Mouse (Mus musculus) bone marrow, adult 2 months (tissue): ENCODE measurements around the gene Tnpo1. TPM values are rescaled to one million over a fixed set of nuclear protein-coding genes. Genes with fewer than 3 reads are reported as not detected.
"Not testable (repeated sequence)": the region's sequence is repeated elsewhere in the genome, so short reads cannot be mapped to it uniquely, and the experiment has no call there.

Source experiments
- H3K27ac ChIP-seq: fragments of 200-500 bp; 2 replicates; pipeline ENCODE4 v1.5.1; 2012; ENCODE audit warnings: low read depth, mild to moderate bottlenecking, control low read depth, inconsistent platforms, low read length; ENCODE audit not compliant: control insufficient read depth, poor library complexity, insufficient read depth
- H3K4me1 ChIP-seq: fragments of 200-500 bp; 2 replicates; pipeline ENCODE4 v1.6.1; 2011; ENCODE audit warnings: low read length; ENCODE audit not compliant: control insufficient read depth, insufficient read depth
- H3K4me3 ChIP-seq: fragments of 200-500 bp; replicated peaks from 2 replicates; pipeline ENCODE3; 2011; ENCODE audit warnings: mild to moderate bottlenecking, low read depth, low read length, control low read depth; ENCODE audit not compliant: control insufficient read depth
- CTCF ChIP-seq: fragments of 200-500 bp; IDR thresholded peaks from 2 replicates; pipeline ENCODE4 v1.5.1; 2011; ENCODE audit warnings: low read length, control low read depth; ENCODE audit not compliant: control insufficient read depth, insufficient read depth
- POLR2A ChIP-seq: fragments of 200-500 bp; IDR thresholded peaks from 2 replicates; pipeline ENCODE4 v1.6.1; 2011; ENCODE audit warnings: low read depth, mild to moderate bottlenecking, control low read depth, low read length, borderline replicate concordance; ENCODE audit not compliant: control insufficient read depth
- WGBS: fragments of 180-500 bp; shearing (Covaris S2); methylation state at CpG from one replicate; pipeline ENCODE4 v1.1.7; 2018; 5-methylcytosine and 5-hydroxymethylcytosine counted together
- polyA plus RNA-seq: library from polyadenylated mRNA; stranded (reverse); fragments of >200 nt; gene quantifications from 2 replicates; pipeline ENCODE4 v1.2.4, GENCODE M21; 2011; ENCODE audit warnings: low replicate concordance; ENCODE audit not compliant: missing spikeins, insufficient read depth, insufficient read length

Gene Tnpo1
- polyA plus RNA-seq, 1 experiment = 24.9 TPM

- Histone ChIP-seq H3K27ac (no peak overlapping the region), H3K4me3 (no peak overlapping the region), H3K4me1 (no peaks in the 10 kb centered on the region; the same call in 1 of the 2 replicates)
- 50% methylated on average over 10 of the region's 10 CpGs for WGBS
- no peak for TF ChIP-seq CTCF
- TF ChIP-seq POLR2A = no peak
These were observed 93.4 kb downstream of the Tnpo1 start for GRCm38 (mm10) chr13:98832451-98833450.

- H3K4me1 ChIP-seq, H3K4me3 ChIP-seq, H3K27ac ChIP-seq: not testable (repeated sequence)
- WGBS = 91% methylated on average over 6 of the region's 6 CpGs
These were observed 97.2 kb downstream of the Tnpo1 start for GRCm38 (mm10) chr13:98829026-98829425.

- Histone ChIP-seq H3K27ac (no peak overlapping the region), H3K4me1 (no peaks in the 10 kb centered on the region), H3K4me3 (no peak overlapping the region)
- 74% methylated on average over 4 of the region's 4 CpGs for WGBS
- TF ChIP-seq POLR2A = no peak
- no peak for TF ChIP-seq CTCF
These were observed 100.6 kb downstream of the Tnpo1 start for GRCm38 (mm10) chr13:98825574-98825973.

GRCm38 (mm10) chr13:98819094-98819493, 107.1 kb downstream of the Tnpo1 start:
- WGBS = 32% methylated on average over 2 of the region's 2 CpGs
- TF ChIP-seq CTCF (no peak), POLR2A (no peak)
- no peak overlapping the region for H3K27ac ChIP-seq

GRCm38 (mm10) chr13:98818205-98818604, 108.0 kb downstream of the Tnpo1 start:
- H3K4me3 ChIP-seq = no peak overlapping the region
- peaks cover 3% of the 10 kb centered on the region; the same call in 1 of the 2 replicates for H3K4me1 ChIP-seq
- H3K27ac ChIP-seq = no peak overlapping the region
- 67% methylated on average over 4 of the region's 4 CpGs for WGBS
- TF ChIP-seq CTCF (no peak), POLR2A (no peak)

More at GRCm38 (mm10) chr13:98819094-98819493, 107.1 kb downstream of the Tnpo1 start:
- Histone ChIP-seq H3K4me3 (no peak overlapping the region), H3K4me1 (peaks cover 2% of the 10 kb centered on the region; the same call in 1 of the 2 replicates)

GRCm38 (mm10) chr13:98817766-98818165, 108.4 kb downstream of the Tnpo1 start:
- H3K4me3 ChIP-seq = no peak overlapping the region
- TF ChIP-seq POLR2A = no peak
- peaks cover 3% of the 10 kb centered on the region; the same call in 1 of the 2 replicates for H3K4me1 ChIP-seq
- H3K27ac ChIP-seq = no peak overlapping the region
- 75% methylated on average over 4 of the region's 4 CpGs for WGBS

GRCm38 (mm10) chr13:98816981-98817660, 109.1 kb downstream of the Tnpo1 start:
- H3K27ac ChIP-seq, H3K4me1 ChIP-seq, H3K4me3 ChIP-seq: not testable (repeated sequence)
- WGBS = 52% methylated on average over 4 of the region's 4 CpGs

GRCm38 (mm10) chr13:98816571-98816970, 109.6 kb downstream of the Tnpo1 start:
- Histone ChIP-seq H3K4me1 (peaks cover 3% of the 10 kb centered on the region; the same call in 1 of the 2 replicates), H3K4me3 (no peak overlapping the region), H3K27ac (no peak overlapping the region)
- TF ChIP-seq CTCF (no peak), POLR2A (no peak)
- 80% methylated on average over 9 of the region's 9 CpGs for WGBS
